Mouse (Mus musculus) kidney, embryonic 14.5 days (tissue): ENCODE measurements around the gene Olfr1369-ps1. TPM values are rescaled to one million over a fixed set of nuclear protein-coding genes. Genes with fewer than 3 reads are reported as not detected.
A peak's percentile ranks its signal among the peaks of the same experiment; 100 is the strongest.

Experiments used
- ATAC-seq: fragments of 200-750 bp; cut with Nextera tagmentation; 2 replicates; pipeline ENCODE4 v1.8.0; 2017; ENCODE audit warnings: moderate number of reproducible peaks, mild to moderate bottlenecking, moderate TSS enrichment, moderate library complexity; ENCODE audit not compliant: low FRiP score, low TSS enrichment
- H3K27ac ChIP-seq: fragments of 300-500 bp; sonication (generic); 2 replicates; pipeline ENCODE4 v1.5.1; 2014; ENCODE audit warnings: low read depth, mild to moderate bottlenecking, low read length, moderate library complexity, mixed read lengths
- H3K27me3 ChIP-seq: fragments of 300-500 bp; sonication (generic); 2 replicates; pipeline ENCODE4 v1.6.1; 2014; ENCODE audit warnings: mild to moderate bottlenecking, low read length; ENCODE audit not compliant: control insufficient read depth, insufficient read depth
- H3K36me3 ChIP-seq: fragments of 300-500 bp; sonication (generic); 2 replicates; pipeline ENCODE4 v1.6.1; 2014; ENCODE audit warnings: low read length, mixed read lengths; ENCODE audit not compliant: control insufficient read depth, insufficient read depth
- H3K4me1 ChIP-seq: fragments of 300-500 bp; sonication (generic); 2 replicates; pipeline ENCODE4 v1.6.1; 2014; ENCODE audit warnings: low read length, mixed read lengths; ENCODE audit not compliant: control insufficient read depth, insufficient read depth
- H3K4me2 ChIP-seq: fragments of 300-500 bp; sonication (generic); replicated peaks from 2 replicates; pipeline ENCODE4 v1.6.1; 2014; ENCODE audit warnings: low read depth, mild to moderate bottlenecking, low read length
- H3K4me3 ChIP-seq: fragments of 300-500 bp; sonication (generic); 2 replicates; pipeline ENCODE4 v1.5.1; 2014; ENCODE audit warnings: mild to moderate bottlenecking, low read length
- H3K9ac ChIP-seq: fragments of 300-500 bp; sonication (generic); 2 replicates; pipeline ENCODE4 v1.6.1; 2014; ENCODE audit warnings: low read depth, mild to moderate bottlenecking, low read length, moderate library complexity
- H3K9me3 ChIP-seq: fragments of 300-500 bp; sonication (generic); 2 replicates; pipeline ENCODE4 v1.6.1; 2016; ENCODE audit warnings: low read length; ENCODE audit not compliant: control insufficient read depth
- WGBS: fragments of 180-500 bp; shearing (Covaris S2); extraction: QIAGEN DNeasy Blood & Tissue Kit; methylation state at CpG from one replicate; pipeline ENCODE4 v1.1.7; 2014; 5-methylcytosine and 5-hydroxymethylcytosine counted together
- polyA plus RNA-seq: library from polyadenylated mRNA; unstranded; fragments of >200 nt; fragmentation: Nextera tagmentation; extraction: Ambion mirVana; gene quantifications from 2 replicates; pipeline ENCODE4 v1.2.1, GENCODE M21; 2014

The Olfr1369-ps1 gene
- polyA plus RNA-seq, 1 experiment from 2014 or later = not detected

- H3K27ac ChIP-seq = no peak overlapping the region
- H3K9me3 ChIP-seq = no peaks in the 10 kb centered on the region
- no peak overlapping the region for H3K9ac ChIP-seq
- no peaks in the 10 kb centered on the region for H3K36me3 ChIP-seq
- no peak overlapping the region for H3K4me3 ChIP-seq
- no peak for ATAC-seq
- 48% methylated on average over 5 of the region's 5 CpGs for WGBS
- H3K4me2 ChIP-seq = no peak overlapping the region
- H3K27me3 ChIP-seq = no peaks in the 10 kb centered on the region
- H3K4me1 ChIP-seq = 0 out of 2 replicates have a peak, but pooled peaks cover 4% of the 10 kb centered on the region
Measured at GRCm38 (mm10) chr13:21162591-21162990, 51.3 kb downstream of the Olfr1369-ps1 start.

- Histone ChIP-seq H3K36me3 (no peaks in the 10 kb centered on the region), H3K4me3 (peak overlapping the region; percentile 64), H3K9me3 (no peaks in the 10 kb centered on the region), H3K27me3 (no peaks in the 10 kb centered on the region), H3K4me1 (0 out of 2 replicates have a peak, but pooled peaks cover 6% of the 10 kb centered on the region), H3K27ac (no peak overlapping the region), H3K9ac (peak overlapping the region; percentile 8; the same call in 1 of the 2 replicates), H3K4me2 (peak overlapping the region; percentile 84)
- WGBS = under 1% methylated on average over 27 of the region's 27 CpGs
- peak; percentile 54 for ATAC-seq
Measured at GRCm38 (mm10) chr13:21166936-21167909, 55.9 kb downstream of the Olfr1369-ps1 start.

DNA sequence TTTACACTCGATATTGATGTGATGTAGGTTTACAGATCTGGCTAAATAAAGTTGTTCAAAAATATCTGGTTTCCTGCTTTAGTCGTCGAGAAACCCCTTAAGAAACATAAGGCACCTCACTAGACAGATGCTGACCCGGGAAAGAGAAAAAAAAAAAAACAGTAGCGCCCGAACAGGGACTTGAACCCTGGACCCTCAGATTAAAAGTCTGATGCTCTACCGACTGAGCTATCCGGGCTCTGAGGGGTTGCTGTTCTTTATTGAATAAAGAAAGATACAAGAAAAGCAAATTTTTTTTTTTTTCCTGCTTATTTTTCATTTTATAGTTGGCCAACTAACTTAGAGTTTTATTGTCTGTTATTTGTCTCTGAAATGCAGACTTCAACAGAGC is 56.6 kb downstream of the Olfr1369-ps1 start:
- H3K36me3 ChIP-seq = no peaks in the 10 kb centered on the region
- H3K4me1 ChIP-seq = 0 out of 2 replicates have a peak, but pooled peaks cover 6% of the 10 kb centered on the region
- H3K9me3 ChIP-seq = no peaks in the 10 kb centered on the region
- H3K27ac ChIP-seq = no peak overlapping the region
- H3K4me3 ChIP-seq = peak overlapping the region; percentile 64
- H3K27me3 ChIP-seq = no peaks in the 10 kb centered on the region
- peak overlapping the region; percentile 84 for H3K4me2 ChIP-seq
- under 1% methylated on average over 8 of the region's 8 CpGs for WGBS
- ATAC-seq = peak; percentile 48; the same call in 1 of the 2 replicates
- no peak overlapping the region for H3K9ac ChIP-seq

DNA sequence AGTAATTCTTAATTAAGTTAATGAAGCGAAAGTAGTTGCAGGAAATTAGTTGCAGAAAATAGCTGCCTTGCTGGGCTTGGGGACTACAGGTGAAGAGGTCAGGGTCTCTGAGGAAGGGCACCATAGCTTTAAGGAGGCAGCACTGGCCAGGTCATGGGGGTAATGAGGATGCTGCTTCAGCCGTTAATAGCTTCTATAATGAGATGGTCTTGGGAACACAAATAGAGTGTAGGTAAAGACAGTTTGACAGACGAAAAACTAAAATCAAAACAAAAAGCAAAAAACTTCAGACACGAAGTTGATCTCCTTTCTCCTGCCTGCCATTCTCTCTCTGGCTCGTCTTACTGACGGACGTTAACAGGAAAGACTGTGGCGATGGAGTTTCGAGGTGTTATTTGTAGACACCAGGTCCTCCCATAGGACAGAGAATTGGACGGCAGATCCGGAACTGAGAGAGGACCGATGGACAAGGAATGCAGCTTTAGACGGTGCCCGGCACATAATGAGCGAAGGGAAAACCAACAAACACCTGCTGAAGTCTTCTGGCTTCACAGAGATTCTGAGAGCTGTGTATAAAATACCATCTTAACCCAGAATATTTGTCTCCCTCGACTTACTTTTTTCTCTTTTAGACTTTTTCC is 57.2 kb downstream of the Olfr1369-ps1 start:
- no peaks in the 10 kb centered on the region for H3K36me3 ChIP-seq
- 0 out of 2 replicates have a peak overlapping the region, but pooled peaks have one; percentile 17 for H3K27ac ChIP-seq
- H3K9me3 ChIP-seq = no peaks in the 10 kb centered on the region
- ATAC-seq = no peak
- H3K4me2 ChIP-seq = peak overlapping the region; percentile 84
- peak overlapping the region; percentile 54 for H3K9ac ChIP-seq
- H3K4me1 ChIP-seq = 0 out of 2 replicates have a peak, but pooled peaks cover 6% of the 10 kb centered on the region
- H3K4me3 ChIP-seq = peak overlapping the region; percentile 64
- no peaks in the 10 kb centered on the region for H3K27me3 ChIP-seq
- WGBS = under 1% methylated on average over 16 of the region's 16 CpGs

Other genes starting within 250 kb of the Olfr1369-ps1 start
- gene Olfr1370, start 36.5 kb upstream of the Olfr1369-ps1 start, polyA plus RNA-seq = not detected in 2 replicates
- not detected in 2 replicates for gene Olfr263, start 18.2 kb downstream of the Olfr1369-ps1 start, polyA plus RNA-seq
- gene Olfr1368, start 34.4 kb downstream of the Olfr1369-ps1 start, polyA plus RNA-seq = not detected in 2 replicates
- gene Trim27, start 68.0 kb downstream of the Olfr1369-ps1 start, polyA plus RNA-seq = 145 and 164 TPM in 2 replicates
- not detected in 2 replicates for gene Gpx5, start 181.2 kb downstream of the Olfr1369-ps1 start, polyA plus RNA-seq
- gene Gpx6, start 200.6 kb downstream of the Olfr1369-ps1 start, polyA plus RNA-seq = 3.4 and 3.9 TPM in 2 replicates
- not detected in 2 replicates for gene Olfr1367, start 235.4 kb downstream of the Olfr1369-ps1 start, polyA plus RNA-seq